Mouse (Mus musculus): ENCODE measurements around the gene Mag. TPM values are rescaled to one million over a fixed set of nuclear protein-coding genes. Genes with fewer than 3 reads are reported as not detected.
"Not testable (repeated sequence)": the region's sequence is repeated elsewhere in the genome, so short reads cannot be mapped to it uniquely, and the experiment has no call there.

Gene Mag
- total RNA-seq, 1 experiment from 2014 or later, result 0.21 TPM

DNA sequence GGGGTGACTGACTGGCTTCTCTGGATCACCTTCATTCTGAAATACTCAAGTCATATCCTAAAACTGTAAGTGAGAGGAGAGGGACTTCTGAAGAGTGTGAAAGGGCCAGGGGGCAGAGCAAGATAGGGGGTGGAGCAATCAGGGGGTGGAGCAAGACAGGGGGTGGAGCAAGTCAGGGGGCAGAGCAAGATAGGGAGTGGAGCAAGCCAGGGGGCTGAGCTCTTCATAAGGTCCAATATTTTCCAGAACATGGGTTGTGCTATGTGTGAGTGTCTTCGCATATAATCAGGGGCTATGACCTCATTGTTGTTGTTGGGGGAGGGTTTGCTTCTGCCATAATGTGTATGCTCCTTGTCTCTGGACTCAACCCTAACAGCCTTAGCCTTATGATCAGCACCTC, 25.4 kb upstream of the Mag start:
- not testable (repeated sequence) for DNase-seq

DNA sequence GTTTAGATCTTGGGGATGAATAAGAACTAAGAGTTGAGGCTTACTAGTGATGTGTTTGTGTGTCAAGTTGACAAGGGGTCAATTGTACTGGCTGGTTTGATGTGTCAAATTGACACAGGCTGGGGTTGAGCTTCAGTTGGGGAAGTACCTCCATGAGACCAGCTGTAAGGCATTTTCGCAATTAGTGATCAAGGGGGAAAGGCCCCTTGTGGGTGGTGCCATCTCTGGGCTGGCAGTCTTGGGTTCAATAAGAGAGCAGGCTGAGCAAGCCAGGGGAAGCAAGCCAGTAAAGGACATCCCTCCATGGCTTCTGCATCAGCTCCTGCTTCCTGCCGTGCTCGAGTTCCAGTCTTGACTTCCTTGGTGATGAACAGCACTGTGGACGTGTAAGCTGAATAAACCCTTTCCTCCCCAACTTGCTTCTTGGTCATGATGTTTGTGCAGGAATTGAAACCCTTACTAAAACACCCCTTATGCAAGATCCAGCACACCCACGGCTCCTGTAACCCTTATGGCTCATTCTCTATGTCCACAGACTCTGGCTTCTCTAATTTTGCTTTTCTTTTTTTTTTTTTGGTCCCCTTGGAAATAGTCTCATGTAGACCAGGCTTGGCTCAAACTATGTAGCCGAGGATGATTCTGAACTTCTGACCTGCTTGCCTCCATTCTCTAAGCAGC, 20.9 kb upstream of the Mag start:
- DNase-seq, result not testable (repeated sequence)

DNA sequence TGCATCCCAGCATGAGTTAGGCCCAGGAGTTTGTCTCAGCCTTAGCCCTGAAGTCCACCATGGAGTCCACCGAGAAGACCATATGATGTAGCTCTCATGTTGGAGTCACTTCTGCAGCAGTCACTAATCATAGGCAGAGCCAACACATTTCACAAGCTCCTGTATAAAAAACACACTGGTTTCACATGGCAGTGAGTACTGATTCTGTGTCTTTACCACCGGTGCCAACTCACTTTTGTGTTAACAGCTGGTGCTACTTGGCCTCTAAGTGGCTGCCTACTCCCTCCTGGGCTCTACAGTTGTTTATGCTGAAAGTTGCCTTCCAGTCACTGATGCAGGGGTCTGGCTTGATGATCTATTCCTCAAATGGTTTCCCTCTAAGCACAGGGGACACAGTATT, 9.9 kb upstream of the Mag start, which contains the start of gene Hamp2:
Gene Hamp2, minus strand, starts transcription at position 101 of the 400 bp plus-strand sequence.
- DNase-seq, result not testable (repeated sequence)

DNA sequence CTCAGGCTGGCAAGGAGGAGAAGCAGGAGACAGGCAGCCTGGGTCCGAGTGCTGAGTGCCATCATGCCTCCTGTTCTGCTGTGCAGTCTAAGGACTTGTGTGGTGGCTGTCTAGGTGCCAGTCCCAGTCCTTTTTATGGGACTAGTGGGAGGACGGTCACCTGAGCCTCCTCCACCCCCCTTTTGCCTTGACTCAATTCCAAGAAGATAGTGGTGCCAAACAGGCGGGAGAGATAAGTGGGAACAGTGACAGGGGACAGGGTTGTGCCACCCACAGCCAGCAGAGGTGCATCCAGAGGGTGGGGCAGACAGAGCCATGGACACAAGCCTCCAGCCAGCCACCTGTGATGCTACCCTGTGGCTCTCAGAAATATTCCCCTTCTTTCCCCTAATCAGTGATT, 9.4 kb upstream of the Mag start:
- no peak for DNase-seq

DNA sequence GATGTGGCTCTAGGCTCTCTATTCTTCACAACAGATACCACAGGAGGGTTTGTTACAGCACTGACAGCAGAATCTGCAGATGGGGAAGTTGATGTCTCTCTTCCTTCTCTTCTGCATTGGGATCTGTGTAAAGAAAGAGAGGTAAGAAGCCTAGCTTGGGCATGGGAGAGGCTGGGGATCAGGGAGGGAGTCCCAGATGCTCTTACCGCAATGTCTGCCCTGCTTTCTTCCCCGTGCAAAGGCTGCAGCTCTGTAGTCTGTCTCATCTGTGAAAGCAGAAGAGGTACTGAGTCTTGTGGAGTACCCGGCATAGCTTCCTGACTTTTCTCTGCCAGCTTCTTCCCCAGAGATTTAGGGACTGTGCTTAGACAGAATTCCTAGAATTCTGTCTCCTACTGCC, 7.8 kb upstream of the Mag start:
- DNase-seq, result not testable (repeated sequence)

DNA sequence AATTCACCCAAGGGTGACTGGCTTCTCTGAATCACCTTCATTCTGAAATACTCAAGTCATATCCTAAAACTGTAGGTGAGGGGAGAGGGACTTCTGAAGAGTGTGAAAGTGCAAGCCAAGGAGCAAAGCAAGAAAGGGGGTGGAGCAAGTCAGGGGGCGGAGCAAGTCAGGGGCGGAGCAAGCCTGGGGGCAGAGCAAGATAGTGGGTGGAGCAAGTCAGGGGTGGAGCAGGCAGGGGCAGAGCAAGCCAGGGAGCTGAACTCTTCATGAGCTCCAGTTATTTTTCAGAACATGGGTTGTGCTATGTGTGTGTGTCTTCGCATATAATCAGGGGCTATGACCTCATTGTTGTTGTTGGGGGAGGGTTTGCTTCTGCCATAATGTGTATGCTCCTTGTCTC, 5.5 kb upstream of the Mag start:
- DNase-seq, result no peak

DNA sequence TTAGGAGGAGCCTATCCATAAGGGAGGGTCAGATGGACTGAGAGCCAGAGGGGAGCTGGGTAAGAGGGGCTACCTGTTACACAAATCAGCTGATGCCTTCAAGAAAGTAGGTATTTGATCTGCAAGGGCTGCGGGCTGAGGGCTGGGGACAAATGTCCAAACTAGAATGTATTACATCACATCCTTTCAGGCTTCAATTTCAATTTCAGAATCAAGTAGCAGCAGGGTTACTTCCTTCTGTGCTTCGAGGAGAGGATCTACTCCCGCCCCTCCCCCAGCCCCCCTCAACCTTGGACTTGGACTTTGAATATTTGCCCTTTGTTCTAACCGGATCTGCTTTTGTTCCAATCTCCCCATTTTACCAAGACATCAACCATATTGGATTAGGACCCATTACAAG, 2.5 kb upstream of the Mag start:
- DNase-seq, result no peak

DNA sequence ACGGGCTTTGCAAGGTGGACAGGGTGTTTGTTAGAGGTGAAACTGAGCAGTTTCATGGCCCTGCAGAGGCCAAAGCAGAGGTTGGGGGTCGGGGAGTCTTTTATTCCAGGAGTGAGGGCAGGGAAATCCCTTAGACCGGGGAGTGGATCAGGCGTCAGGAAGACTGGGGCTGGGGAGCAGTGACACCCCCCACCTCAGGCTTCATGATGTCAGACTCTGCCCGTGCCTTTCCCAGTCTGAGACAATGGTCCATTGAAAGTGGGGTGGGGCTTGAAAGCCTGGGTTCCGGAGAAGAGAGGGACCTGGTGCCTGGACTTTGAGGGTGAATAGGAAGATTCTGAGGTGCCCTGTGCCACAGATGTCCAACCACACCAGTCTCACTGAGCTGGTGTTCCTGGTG, 2.0 kb upstream of the Mag start:
- no peak for DNase-seq

DNA sequence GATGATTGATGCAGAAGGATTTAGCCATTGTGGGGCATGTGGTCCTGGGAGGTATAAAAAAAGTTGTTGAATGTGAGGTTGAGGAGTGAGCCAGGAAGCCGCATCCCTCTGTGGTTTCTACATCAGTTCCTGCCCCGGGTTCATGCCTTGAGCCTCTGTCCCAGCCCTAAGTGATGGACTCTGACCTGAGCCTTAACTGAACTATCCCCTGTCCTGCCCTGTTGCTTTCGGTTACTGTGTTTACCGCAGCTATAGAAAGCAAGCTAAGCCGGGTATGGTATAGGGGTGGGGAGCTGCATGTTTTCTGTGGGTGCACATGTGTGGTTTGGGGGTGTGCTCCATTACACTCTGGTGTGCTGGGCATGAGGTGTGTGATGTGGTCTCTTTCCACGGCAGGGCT, 4.9 kb downstream of the Mag start:
- no peak for DNase-seq

DNA sequence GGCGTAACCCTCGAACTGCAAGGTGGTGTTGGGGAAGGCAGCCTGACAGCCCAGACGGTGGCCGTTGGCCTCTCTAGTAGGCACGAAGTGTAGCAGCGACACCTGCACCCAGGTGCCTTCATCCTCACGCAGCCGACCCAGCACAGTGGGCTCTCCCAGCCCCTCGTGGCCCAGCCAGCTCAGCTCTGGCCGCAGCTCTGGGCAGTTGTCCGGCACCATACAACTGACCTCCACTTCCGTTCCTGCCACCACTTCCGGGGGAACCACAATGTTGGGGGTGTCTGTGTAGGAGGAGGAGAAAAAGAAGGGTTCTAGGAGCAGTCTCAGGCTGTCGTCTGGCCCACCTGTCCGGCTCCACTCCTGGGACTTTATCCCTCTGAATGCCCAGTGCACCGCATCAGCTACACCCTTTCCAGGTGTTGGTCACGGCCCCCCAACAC, 5.7 kb downstream of the Mag start:
- no peak for DNase-seq

DNA sequence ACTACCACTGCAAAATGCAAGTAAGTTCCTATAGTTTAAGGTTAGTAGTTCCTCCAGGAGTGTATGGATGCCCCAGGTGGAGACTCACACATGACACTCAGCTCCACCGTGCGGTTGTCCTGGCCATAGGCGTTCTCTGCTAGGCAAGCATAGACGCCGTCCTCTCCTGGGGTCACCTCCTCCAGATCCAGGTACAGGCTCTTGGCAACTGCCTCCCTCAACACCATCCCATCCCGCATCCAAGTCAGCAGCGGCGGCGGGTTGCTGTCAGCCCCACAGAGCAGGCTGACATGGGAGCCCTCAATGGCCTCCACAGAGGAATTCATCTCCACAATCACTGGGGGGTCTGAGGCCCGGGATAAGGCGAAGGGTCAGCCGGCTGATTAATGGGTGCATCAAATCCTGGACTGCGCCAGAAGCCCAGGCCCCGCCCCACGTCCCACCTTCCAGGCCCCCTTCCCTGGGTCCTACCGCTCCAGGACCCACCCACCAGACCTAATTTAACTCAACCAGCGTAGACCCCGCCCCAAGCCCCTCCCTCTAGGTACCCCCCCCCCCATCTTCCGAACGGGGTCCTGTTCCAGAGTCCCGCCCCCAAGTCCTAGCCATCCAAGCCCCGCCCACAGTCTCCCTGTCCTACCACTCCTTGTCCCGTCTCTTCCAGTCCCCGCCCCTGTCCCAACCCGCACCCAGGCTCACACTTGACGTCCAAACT, 6.2 kb downstream of the Mag start:
- DNase-seq, result no peak

DNA sequence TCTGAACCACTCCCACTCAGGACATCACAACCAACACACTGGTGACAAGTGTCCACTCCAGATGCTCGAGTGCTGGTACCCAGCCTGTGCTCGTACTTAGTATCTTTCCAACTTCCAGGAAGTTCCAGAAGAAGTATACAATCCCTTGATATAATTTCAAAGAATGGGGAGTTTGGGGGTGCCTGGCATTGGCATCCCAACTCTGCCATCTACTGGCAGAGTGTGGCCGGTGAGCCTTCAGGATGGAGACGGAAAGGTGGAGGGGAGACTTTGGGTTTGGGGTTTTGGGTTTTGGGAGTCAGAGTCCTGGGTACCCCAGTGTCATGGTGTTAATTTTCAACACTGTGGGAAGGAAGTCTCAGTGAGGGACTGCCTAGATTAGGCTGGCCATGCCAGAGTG, 10.6 kb downstream of the Mag start:
- no peak for DNase-seq

DNA sequence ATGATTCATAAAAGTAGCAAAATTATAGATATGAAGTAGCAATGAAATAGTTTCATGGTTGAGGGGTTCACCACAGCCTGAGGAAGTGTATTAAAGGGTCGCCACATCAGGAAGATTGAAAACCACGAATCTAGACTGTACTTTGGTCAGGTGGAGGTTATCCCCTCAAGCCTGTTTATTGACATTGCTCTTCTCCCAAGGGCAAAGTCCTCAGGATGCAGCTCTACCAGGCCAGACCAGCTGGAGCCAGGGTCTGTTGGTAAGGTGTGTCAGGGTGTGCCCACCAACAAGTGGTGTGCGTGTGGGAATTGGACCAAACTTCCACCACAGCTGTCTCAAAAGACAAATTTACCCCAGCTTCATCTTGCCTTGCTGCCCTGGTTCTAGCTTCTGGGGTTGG, 19.5 kb downstream of the Mag start:
- no peak for DNase-seq

DNA sequence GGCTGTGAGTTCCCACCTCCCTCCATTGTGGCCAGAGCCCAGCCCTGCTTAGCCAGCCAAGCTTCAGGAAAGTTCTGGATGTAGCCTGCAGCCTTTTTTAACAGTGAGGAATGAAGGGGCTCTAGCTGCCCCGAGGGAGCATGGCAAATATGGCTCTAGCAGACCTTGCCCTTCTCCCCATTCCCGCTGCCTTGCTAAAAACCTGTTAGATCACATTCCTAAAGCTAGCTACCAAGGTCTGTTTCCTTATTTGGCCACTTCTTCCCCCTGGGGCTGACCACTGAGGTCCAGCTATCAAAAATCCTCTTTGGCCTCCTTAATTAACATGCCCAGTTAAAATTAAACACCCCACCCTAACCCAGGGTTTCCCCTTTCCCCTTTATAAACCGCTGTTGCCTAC, 22.2 kb downstream of the Mag start:
- DNase-seq, result no peak

DNA sequence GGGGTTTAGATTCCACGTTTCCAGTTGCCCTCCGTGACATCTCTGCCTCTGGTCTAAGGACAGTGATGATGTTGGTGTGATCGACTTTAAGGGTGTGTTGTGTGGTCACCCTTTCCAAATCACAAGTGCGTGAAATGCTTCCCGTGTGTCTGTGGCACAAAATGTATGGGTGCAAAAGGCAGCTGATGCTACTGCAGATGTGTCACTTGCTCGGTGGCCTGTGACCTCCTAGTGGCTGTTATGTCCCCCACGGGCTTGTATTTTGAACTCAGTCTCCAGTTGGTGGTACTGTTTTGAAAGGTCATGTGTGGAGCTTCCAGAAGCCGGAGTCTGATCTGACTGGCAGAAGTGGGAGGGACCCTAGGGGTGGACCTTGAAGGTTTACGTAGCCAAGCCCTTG, 22.9 kb downstream of the Mag start:
- DNase-seq, result no peak

DNA sequence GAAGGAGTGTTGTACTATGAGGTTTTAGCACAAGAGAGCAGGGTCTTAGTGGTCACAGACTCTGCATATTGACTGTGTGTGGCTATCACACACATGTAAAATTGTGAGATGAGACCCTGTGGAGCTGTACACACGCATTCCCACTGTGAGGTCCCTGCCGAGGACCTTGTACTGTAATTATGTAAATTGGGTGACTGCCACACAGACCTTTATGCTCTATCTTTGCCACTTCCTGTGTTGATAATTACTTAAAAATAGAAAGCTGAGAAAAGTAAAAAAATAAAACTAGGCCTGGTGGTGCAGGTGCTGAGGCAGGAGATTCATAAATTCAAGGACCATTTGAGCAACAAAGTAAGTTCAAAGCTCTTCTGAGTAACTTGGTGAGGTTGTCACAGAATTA, 24.0 kb downstream of the Mag start:
- DNase-seq, result no peak

DNA sequence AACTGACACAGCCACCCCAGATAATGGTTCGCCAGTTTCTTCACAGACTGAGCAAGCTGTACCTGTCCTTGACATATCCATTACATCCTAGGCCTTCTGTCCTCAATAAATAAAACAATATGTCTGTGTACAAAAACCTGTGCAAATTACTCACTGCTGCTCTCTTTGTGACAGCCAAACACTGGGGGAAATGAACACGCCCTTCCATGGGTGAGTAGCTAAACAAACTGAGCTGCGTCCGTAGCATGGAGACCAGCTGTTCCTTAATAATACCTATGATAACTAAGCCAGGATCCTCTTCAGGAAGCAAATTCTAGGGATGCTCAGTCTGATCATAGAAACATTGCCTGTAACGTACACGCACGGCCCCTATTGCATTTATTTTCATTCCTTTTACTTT, 25.9 kb downstream of the Mag start:
- DNase-seq, result no peak

DNA sequence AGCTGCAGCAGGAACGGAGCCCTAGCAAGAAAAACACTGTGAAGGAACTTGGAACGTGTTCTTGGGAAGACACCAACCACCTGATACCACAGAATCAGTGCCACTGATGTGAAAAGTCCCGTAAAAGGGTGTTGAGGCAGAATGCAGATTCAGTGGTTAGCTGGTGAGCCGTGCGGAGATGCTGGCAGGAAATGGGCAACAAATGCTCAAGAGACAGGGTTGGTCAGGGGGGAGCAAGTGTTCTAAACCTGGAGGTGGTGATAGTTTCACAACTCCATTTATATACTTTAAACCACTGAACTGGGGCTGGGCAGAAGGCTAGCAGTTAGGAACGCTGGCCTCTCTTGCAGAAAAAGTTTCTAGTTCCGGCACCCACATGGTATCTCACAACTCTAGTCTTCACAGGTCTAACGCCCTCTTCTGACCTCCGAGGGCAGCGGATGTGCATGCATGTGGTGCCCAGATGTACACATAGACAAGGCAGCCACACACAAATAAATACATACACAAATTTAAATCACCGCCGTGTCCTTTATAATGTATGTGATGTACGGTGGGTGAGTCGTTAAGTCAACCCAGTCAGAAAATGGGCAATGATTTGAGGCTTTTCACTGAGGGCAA, 27.0 kb downstream of the Mag start:
- DNase-seq, result no peak

DNA sequence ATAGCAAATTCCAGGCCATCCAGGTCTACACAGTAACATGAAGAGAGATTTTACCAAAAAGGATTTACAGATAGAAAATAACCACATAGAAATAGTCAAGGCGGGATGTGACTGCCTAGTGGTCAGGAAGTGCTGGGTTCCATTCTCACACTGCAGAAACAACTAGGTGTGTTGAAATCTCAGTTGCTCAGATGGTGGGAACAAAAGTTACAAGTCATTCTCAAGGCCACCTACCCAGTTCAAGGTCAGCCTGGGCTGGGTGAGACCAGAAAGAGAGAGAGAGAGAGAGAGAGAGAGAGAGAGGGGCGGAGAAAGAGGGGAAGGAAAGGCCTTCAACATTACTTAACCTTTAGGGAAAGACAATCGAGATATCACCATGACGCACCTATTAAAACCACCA, 27.8 kb downstream of the Mag start:
- no peak for DNase-seq

DNA sequence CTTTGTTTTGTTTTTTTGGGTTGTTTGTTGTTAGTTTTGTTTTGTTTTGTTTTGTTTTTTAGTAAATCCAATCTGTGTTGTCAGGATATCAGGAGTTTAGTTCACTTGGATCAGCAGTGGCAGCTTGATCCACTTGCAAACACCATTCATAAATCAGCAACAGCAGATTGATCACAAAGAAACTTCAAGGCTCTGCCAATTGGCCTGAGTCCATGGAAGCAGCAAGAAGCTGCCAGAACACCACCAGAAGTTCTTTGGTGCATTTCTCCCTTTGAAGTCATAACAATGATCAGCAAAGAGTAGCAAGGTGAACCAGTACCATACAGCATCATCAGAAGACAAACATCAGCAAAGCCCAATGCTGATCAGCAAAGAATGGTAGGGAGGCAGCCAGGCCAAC, 30.6 kb downstream of the Mag start:
- no peak for DNase-seq

DNA sequence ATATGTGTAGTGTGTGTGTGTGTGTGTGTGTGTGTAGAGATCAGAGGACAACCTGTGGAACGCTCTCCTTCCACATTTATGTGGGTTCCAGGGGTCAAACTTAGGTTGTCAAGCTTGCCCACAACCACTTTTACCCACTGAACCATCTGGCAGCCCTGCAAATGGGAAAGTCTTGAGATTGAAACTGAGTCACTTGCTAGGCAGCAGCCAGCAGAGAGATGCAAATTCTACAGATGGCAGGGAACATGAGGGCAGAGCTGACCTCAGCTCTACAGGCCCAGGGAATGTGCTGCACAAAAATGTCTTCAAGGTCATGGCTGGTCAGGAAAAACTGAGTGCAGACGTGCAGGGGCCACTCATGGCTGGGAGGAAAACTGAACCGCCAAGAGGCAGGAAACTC, 33.3 kb downstream of the Mag start:
- no peak for DNase-seq

DNA sequence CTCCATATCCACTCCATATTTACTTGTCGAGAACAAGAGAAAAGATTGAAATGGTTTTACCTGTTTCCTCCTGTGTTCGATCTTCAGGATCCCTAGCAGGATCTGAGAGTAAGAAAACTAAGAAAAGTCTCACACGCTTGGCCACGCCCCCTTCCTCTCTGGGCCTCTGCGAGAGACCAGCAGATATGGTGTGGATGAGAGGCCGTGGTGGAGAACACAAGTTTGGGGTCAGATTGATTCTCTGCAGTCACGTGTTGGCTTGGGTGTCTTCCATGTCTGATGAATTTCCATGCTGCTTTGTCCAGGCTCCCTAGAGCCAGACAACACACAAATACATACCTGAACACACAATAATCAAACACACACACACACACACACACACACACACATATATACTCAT, 34.5 kb downstream of the Mag start, which contains the start of gene Cd22:
Gene Cd22, minus strand, starts transcription at position 167 of the 400 bp plus-strand sequence.
- DNase-seq, result no peak

DNA sequence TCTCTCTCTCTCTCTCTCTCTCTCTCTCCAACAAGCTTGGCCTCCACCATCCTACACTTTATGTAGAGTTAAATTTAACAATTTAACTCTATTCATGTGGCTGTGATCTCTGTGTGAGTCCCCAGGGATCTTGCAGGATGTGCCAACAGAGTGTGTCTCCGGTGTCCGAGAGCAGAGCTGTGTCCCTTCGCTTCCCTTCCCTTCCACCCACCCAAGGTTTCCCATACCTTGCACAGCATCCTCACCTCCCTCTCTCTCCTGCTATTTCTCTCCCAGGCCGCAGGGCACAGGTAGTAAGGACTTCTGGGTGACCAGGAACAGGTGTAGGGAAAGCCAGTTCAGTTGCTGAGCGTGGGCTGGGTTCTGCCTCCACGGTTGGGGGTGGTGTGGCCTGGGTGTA, 35.7 kb downstream of the Mag start:
- DNase-seq, result no peak

DNA sequence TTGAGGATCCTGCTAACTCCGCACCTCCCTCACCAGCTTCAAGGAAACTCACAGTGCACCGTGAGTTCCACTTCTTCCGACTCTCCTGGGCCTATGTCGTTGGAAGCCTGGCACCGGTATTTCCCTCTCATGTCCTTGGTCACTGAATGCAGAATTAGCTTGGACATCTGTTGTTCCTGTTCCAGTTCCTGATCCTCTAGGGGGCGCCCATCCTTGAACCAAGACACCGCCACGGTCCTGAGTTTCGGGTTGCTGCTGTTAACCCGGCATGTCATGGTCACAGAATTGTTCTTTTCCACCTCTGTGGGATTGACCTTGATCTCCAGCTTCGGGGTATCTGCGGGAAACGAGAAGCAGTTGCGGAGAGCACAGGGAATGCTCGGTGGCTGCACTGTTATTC, 41.6 kb downstream of the Mag start:
- peak; percentile 82 for DNase-seq
